Mouse (Mus musculus) hindbrain, embryonic 13.5 days (tissue): ENCODE results near the gene Cdkn1b. TPM values are rescaled to one million over a fixed set of nuclear protein-coding genes. Genes with fewer than 3 reads are reported as not detected.

Experiments used
- ATAC-seq: fragments of 200-750 bp; cut with Nextera tagmentation; 2 replicates; pipeline ENCODE4 v1.8.0; 2017; ENCODE audit warnings: moderate TSS enrichment; ENCODE audit not compliant: low FRiP score
- H3K27ac ChIP-seq: fragments of 300-500 bp; sonication (generic); 2 replicates; pipeline ENCODE4 v1.5.1; 2015; ENCODE audit warnings: inconsistent platforms, mild to moderate bottlenecking, moderate library complexity
- H3K27me3 ChIP-seq: fragments of 300-500 bp; sonication (generic); 2 replicates; pipeline ENCODE4 v1.6.1; 2015; ENCODE audit warnings: mild to moderate bottlenecking, inconsistent platforms
- H3K36me3 ChIP-seq: fragments of 300-500 bp; sonication (generic); 2 replicates; pipeline ENCODE4 v1.6.1; 2015; ENCODE audit warnings: mild to moderate bottlenecking, inconsistent platforms
- H3K4me1 ChIP-seq: fragments of 300-500 bp; sonication (generic); replicated peaks from 2 replicates; pipeline ENCODE4 v1.6.1; 2015; ENCODE audit warnings: inconsistent platforms
- H3K4me2 ChIP-seq: fragments of 300-500 bp; sonication (generic); 2 replicates; pipeline ENCODE4 v1.6.1; 2015; ENCODE audit warnings: inconsistent platforms, mild to moderate bottlenecking, moderate library complexity
- H3K4me3 ChIP-seq: fragments of 300-500 bp; sonication (generic); 2 replicates; pipeline ENCODE4 v1.5.1; 2015; ENCODE audit warnings: mild to moderate bottlenecking, inconsistent platforms
- H3K9ac ChIP-seq: fragments of 300-500 bp; sonication (generic); 2 replicates; pipeline ENCODE4 v1.6.1; 2015; ENCODE audit warnings: mild to moderate bottlenecking, inconsistent platforms
- H3K9me3 ChIP-seq: fragments of 300-500 bp; sonication (generic); 2 replicates; pipeline ENCODE4 v1.6.1; 2016; ENCODE audit warnings: inconsistent platforms
- WGBS: fragments of 180-500 bp; shearing (Covaris S2); methylation state at CpG from one replicate; pipeline ENCODE4 v1.1.7; 2015; 5-methylcytosine and 5-hydroxymethylcytosine counted together
- polyA plus RNA-seq: library from polyadenylated mRNA; unstranded; fragments of >200 nt; fragmentation: Nextera tagmentation; extraction: Ambion mirVana; gene quantifications from 2 replicates; pipeline ENCODE4 v1.2.1, GENCODE M21; 2015

The Cdkn1b gene
- polyA plus RNA-seq, 1 experiment from 2014 or later, result 27.2 TPM

GRCm38 (mm10) chr6:134963910-134964309, 43.7 kb downstream of the Cdkn1b start:
- no peak overlapping the region for H3K4me3 ChIP-seq
- H3K36me3 ChIP-seq, result no peaks in the 10 kb centered on the region
- peaks cover 27% of the 10 kb centered on the region; the same call in 1 of the 2 replicates for H3K4me1 ChIP-seq
- no peak for ATAC-seq
- no peaks in the 10 kb centered on the region for H3K27me3 ChIP-seq
- H3K9me3 ChIP-seq, result no peaks in the 10 kb centered on the region
- no peak overlapping the region for H3K27ac ChIP-seq
- H3K4me2 ChIP-seq, result no peak overlapping the region
- WGBS, result 72% methylated on average over 2 of the region's 2 CpGs
- H3K9ac ChIP-seq, result no peak overlapping the region

- no peaks in the 10 kb centered on the region for H3K36me3 ChIP-seq
- no peak overlapping the region for H3K4me3 ChIP-seq
- no peak overlapping the region for H3K4me2 ChIP-seq
- no peak for ATAC-seq
- WGBS, result 88% methylated on average over 5 of the region's 5 CpGs
- H3K27ac ChIP-seq, result no peak overlapping the region
- no peaks in the 10 kb centered on the region for H3K27me3 ChIP-seq
- H3K9me3 ChIP-seq, result no peaks in the 10 kb centered on the region
- no peak overlapping the region for H3K9ac ChIP-seq
- 0 out of 2 replicates have a peak, but pooled peaks cover 14% of the 10 kb centered on the region for H3K4me1 ChIP-seq
Measured at GRCm38 (mm10) chr6:134966681-134967080, 46.5 kb downstream of the Cdkn1b start.

- no peaks in the 10 kb centered on the region for H3K9me3 ChIP-seq
- H3K36me3 ChIP-seq, result no peaks in the 10 kb centered on the region
- H3K4me2 ChIP-seq, result no peak overlapping the region
- ATAC-seq, result no peak
- H3K27ac ChIP-seq, result no peak overlapping the region
- no peak overlapping the region for H3K4me3 ChIP-seq
- H3K27me3 ChIP-seq, result no peaks in the 10 kb centered on the region
- no peak overlapping the region for H3K9ac ChIP-seq
- no peaks in the 10 kb centered on the region for H3K4me1 ChIP-seq
- 92% methylated on average over 1 of the region's 1 CpGs for WGBS
Measured at GRCm38 (mm10) chr6:134968326-134968725, 48.1 kb downstream of the Cdkn1b start.

GRCm38 (mm10) chr6:134969498-134969897, 49.3 kb downstream of the Cdkn1b start:
- ATAC-seq, result no peak
- no peak overlapping the region for H3K27ac ChIP-seq
- 96% methylated on average over 2 of the region's 2 CpGs for WGBS

GRCm38 (mm10) chr6:134972096-134972495, 51.9 kb downstream of the Cdkn1b start:
- no peak overlapping the region for H3K4me2 ChIP-seq
- peaks cover 4% of the 10 kb centered on the region; the same call in 1 of the 2 replicates for H3K4me1 ChIP-seq
- no peak overlapping the region for H3K27ac ChIP-seq
- no peaks in the 10 kb centered on the region for H3K9me3 ChIP-seq
- no peak overlapping the region for H3K4me3 ChIP-seq
- H3K36me3 ChIP-seq, result no peaks in the 10 kb centered on the region
- H3K27me3 ChIP-seq, result no peaks in the 10 kb centered on the region
- WGBS, result 60% methylated on average over 4 of the region's 4 CpGs
- no peak overlapping the region for H3K9ac ChIP-seq
- peak; percentile 71 for ATAC-seq

More at GRCm38 (mm10) chr6:134969498-134969897, 49.3 kb downstream of the Cdkn1b start:
- H3K36me3 ChIP-seq, result no peaks in the 10 kb centered on the region
- H3K4me3 ChIP-seq, result no peak overlapping the region
- H3K9me3 ChIP-seq, result no peaks in the 10 kb centered on the region
- no peaks in the 10 kb centered on the region for H3K27me3 ChIP-seq
- no peak overlapping the region for H3K9ac ChIP-seq
- no peak overlapping the region for H3K4me2 ChIP-seq
- no peaks in the 10 kb centered on the region for H3K4me1 ChIP-seq

Other genes with a start within 250 kb of the Cdkn1b start
- 5.5 and 5.7 TPM in 2 replicates for gene Dusp16, start 127.8 kb upstream of the Cdkn1b start, polyA plus RNA-seq
- 3.8 and 4.8 TPM in 2 replicates for gene Crebl2, start 90.2 kb upstream of the Cdkn1b start, polyA plus RNA-seq
- 39.0 and 45.1 TPM in 2 replicates for gene Gpr19, start 21.8 kb upstream of the Cdkn1b start, polyA plus RNA-seq
- 3.2 and 3.8 TPM in 2 replicates for gene Apold1, start 61.3 kb downstream of the Cdkn1b start, polyA plus RNA-seq
- 78.4 and 84.6 TPM in 2 replicates for gene Ddx47, start 91.2 kb downstream of the Cdkn1b start, polyA plus RNA-seq
- gene Gprc5a, start 145.2 kb downstream of the Cdkn1b start, polyA plus RNA-seq, result 0.72 and 1.1 TPM in 2 replicates
- not detected in 2 replicates for gene Gprc5d, start 197.9 kb downstream of the Cdkn1b start, polyA plus RNA-seq